Mouse (Mus musculus) CH12.LX (cell line): ENCODE measurements at regions not wholly inside any gene's neighbourhood (a gene's known extent, or its start where the extent isn't known, plus 50 kb on each side); places are given as distances from the start of the nearest gene placed in this dataset.

Source experiments
- DNase-seq: peaks from one replicate; pipeline ENCODE4 v3.0.0-alpha.2; 2013; ENCODE audit errors: extremely low read depth
- H3K27ac ChIP-seq: 2 replicates; pipeline ENCODE4 v1.5.1; 2012; ENCODE audit warnings: low read depth, mild to moderate bottlenecking, control low read depth, moderate library complexity; ENCODE audit not compliant: insufficient read depth
- H3K27me3 ChIP-seq: replicated peaks from 2 replicates; pipeline ENCODE3; 2012; ENCODE audit warnings: inconsistent platforms
- H3K36me3 ChIP-seq, 2 experiments: replicated peaks in 1 of 2; 2 replicates each; pipeline versions ENCODE3 to v1.6.1; 2012; ENCODE audit warnings: inconsistent platforms in 1 of 2, low read length in 1 of 2, mild to moderate bottlenecking in 1 of 2, mixed read lengths in 1 of 2, moderate library complexity in 1 of 2; ENCODE audit not compliant: control insufficient read depth in 1 of 2, insufficient read depth in 1 of 2
- H3K4me1 ChIP-seq, 2 experiments: 2 replicates each; pipeline ENCODE4 v1.6.1; 2012; ENCODE audit warnings: inconsistent platforms in 1 of 2, moderate library complexity in 1 of 2; ENCODE audit not compliant: insufficient read depth in 2 of 2, control insufficient read depth in 1 of 2
- H3K4me2 ChIP-seq: 2 replicates; pipeline ENCODE4 v1.6.1; 2012; ENCODE audit warnings: low read depth, mild to moderate bottlenecking, control low read depth; ENCODE audit not compliant: poor library complexity, insufficient read depth, severe bottlenecking
- H3K4me3 ChIP-seq, 3 experiments: fragments of 150-350 bp in 1 of 3; sonication (generic) in 1 of 3; replicated peaks in 1 of 3; 2 replicates each; pipeline versions ENCODE3 to v1.5.1; 2011 to 2012; ENCODE audit warnings: low read depth in 2 of 3, low read length in 2 of 3, mild to moderate bottlenecking in 2 of 3, moderate library complexity in 2 of 3, control low read depth in 1 of 3, improper control_type of control experiment in 1 of 3, inconsistent platforms in 1 of 3, mixed read lengths in 1 of 3; ENCODE audit not compliant: poor library complexity in 1 of 3
- H3K79me2 ChIP-seq: replicated peaks from 2 replicates; pipeline ENCODE4 v1.6.1; 2012; ENCODE audit warnings: mild to moderate bottlenecking, moderate library complexity; ENCODE audit not compliant: control insufficient read depth, poor library complexity, insufficient read depth, severe bottlenecking; ENCODE audit errors: extremely low read depth
- H3K9ac ChIP-seq: 2 replicates; pipeline ENCODE4 v1.6.1; 2012; ENCODE audit warnings: low read depth, mild to moderate bottlenecking, control low read depth, moderate library complexity; ENCODE audit not compliant: insufficient read depth
- H3K9me3 ChIP-seq: replicated peaks from 2 replicates; pipeline ENCODE3; 2012; ENCODE audit warnings: low read length, inconsistent platforms, mixed read lengths
- CHD2 ChIP-seq: IDR thresholded peaks from 2 replicates; pipeline ENCODE4 v1.6.1; 2011; ENCODE audit warnings: low read length, improper control_type of control experiment
- ELF1 ChIP-seq: IDR thresholded peaks from 2 replicates; pipeline ENCODE4 v1.6.1; 2014; ENCODE audit warnings: low read depth, mild to moderate bottlenecking, inconsistent platforms, low read length, improper control_type of control experiment
- EP300 ChIP-seq: IDR thresholded peaks from 2 replicates; pipeline ENCODE4 v1.6.1; 2011; ENCODE audit warnings: low read length, improper control_type of control experiment
- HCFC1 ChIP-seq: IDR thresholded peaks from 2 replicates; pipeline ENCODE4 v1.6.1; 2012; ENCODE audit warnings: low read depth, mild to moderate bottlenecking, inconsistent platforms, low read length, improper control_type of control experiment
- KAT2A ChIP-seq: IDR thresholded peaks from 2 replicates; pipeline ENCODE4 v1.6.1; 2012; ENCODE audit warnings: low read length, improper control_type of control experiment, inconsistent platforms; ENCODE audit not compliant: insufficient replicate concordance
- MAFK ChIP-seq: IDR thresholded peaks from 2 replicates; pipeline ENCODE4 v1.6.1; 2011; ENCODE audit warnings: low read length, improper control_type of control experiment; ENCODE audit not compliant: insufficient replicate concordance
- MAX ChIP-seq: IDR thresholded peaks from 2 replicates; pipeline ENCODE4 v1.6.1; 2011; ENCODE audit warnings: low read length, improper control_type of control experiment
- MAZ ChIP-seq: IDR thresholded peaks from 2 replicates; pipeline ENCODE4 v1.6.1; 2012; ENCODE audit warnings: low read depth, mild to moderate bottlenecking, inconsistent platforms, low read length, improper control_type of control experiment, moderate library complexity
- MEF2A ChIP-seq: IDR thresholded peaks from 2 replicates; pipeline ENCODE4 v1.6.1; 2014; ENCODE audit warnings: low read depth, mild to moderate bottlenecking, inconsistent platforms, low read length, improper control_type of control experiment, borderline replicate concordance
- PAX5 ChIP-seq: IDR thresholded peaks from 2 replicates; pipeline ENCODE4 v1.6.1; 2012; ENCODE audit warnings: low read length, inconsistent platforms, mixed read lengths
- POLR2A ChIP-seq: IDR thresholded peaks from 2 replicates; pipeline ENCODE4 v1.6.1; 2011; ENCODE audit warnings: low read depth, mild to moderate bottlenecking, improper control_type of control experiment, low read length
- POLR2AphosphoS2 ChIP-seq: IDR thresholded peaks from 2 replicates; pipeline ENCODE4 v1.6.1; 2011; ENCODE audit warnings: low read depth, low read length, improper control_type of control experiment
- RCOR1 ChIP-seq: conservative IDR thresholded peaks from 2 replicates; pipeline ENCODE4 v1.6.1; 2012; ENCODE audit warnings: low read depth, mild to moderate bottlenecking, inconsistent platforms, low read length, improper control_type of control experiment
- SIN3A ChIP-seq: IDR thresholded peaks from 2 replicates; pipeline ENCODE4 v1.6.1; 2012; ENCODE audit warnings: low read length, improper control_type of control experiment, inconsistent platforms
- SMC3 ChIP-seq: IDR thresholded peaks from 2 replicates; pipeline ENCODE4 v1.6.1; 2011; ENCODE audit warnings: low read depth, low read length, improper control_type of control experiment
- USF1 ChIP-seq: IDR thresholded peaks from 2 replicates; pipeline ENCODE4 v1.6.1; 2014; ENCODE audit warnings: low read depth, mild to moderate bottlenecking, inconsistent platforms, low read length, improper control_type of control experiment
- USF2 ChIP-seq: conservative IDR thresholded peaks from 2 replicates; pipeline ENCODE4 v1.6.1; 2011; ENCODE audit warnings: low read depth, low read length, improper control_type of control experiment
- ZC3H11A ChIP-seq: IDR thresholded peaks from 2 replicates; pipeline ENCODE4 v1.6.1; 2012; ENCODE audit warnings: low read depth, mild to moderate bottlenecking, inconsistent platforms, low read length, improper control_type of control experiment
- ZNF384 ChIP-seq: IDR thresholded peaks from 2 replicates; pipeline ENCODE4 v1.6.1; 2012; ENCODE audit warnings: low read depth, low read length, improper control_type of control experiment, inconsistent platforms
- dilution Hi-C: fragments of 300-500 bp; cut with MboI; formaldehyde crosslinking; loops from 2 replicates; pipeline ENCODE4 v1.14.3; 2020; ENCODE audit warnings: low sequenced_read_pairs; ENCODE audit not compliant: extremely low pct_unique_long_range_greater_than_20kb, extremely low pct_ligation_motif_present
- in situ Hi-C: fragments of 300-500 bp; cut with MboI; formaldehyde crosslinking; loops from 3 replicates; pipeline ENCODE4 v1.14.3; 2019; ENCODE audit warnings: low sequenced_read_pairs, low pct_ligation_motif_present, low pct_unique_long_range_greater_than_20kb, mixed read lengths

DNA sequence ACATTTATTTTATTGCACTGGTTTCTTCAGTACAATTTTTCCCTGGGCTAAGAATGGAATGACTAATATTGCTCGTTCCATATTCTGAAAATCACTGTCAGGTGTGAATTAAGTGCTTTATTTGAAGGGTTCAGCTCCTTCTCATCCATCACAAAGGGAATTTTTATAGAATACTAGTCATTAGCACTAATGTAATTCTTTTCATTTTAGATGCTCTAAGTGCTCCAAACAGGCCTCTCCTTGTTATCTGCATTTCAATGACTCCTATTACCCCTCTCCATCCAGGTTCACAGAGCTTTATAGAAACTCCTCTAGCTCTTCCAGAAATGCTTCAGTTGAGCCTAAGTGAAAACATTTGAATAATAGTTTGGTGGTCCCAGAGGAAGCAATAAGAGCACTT lies 431.5 kb upstream of the Sel1l start:
- in situ Hi-C loops, result no loop called here
- Histone ChIP-seq H3K27ac (no peak overlapping the region), H3K79me2 (no peaks in the 10 kb centered on the region), H3K4me2 (no peak overlapping the region), H3K4me1 (no peaks in the 10 kb centered on the region), H3K9me3 (no peaks in the 10 kb centered on the region), H3K9ac (no peak overlapping the region), H3K36me3 (no peaks in the 10 kb centered on the region), H3K27me3 (no peaks in the 10 kb centered on the region), H3K4me3 (no peak overlapping the region)
- TF ChIP-seq POLR2AphosphoS2, result no peak
- no peak for TF ChIP-seq USF2
- TF ChIP-seq USF1, result no peak
- DNase-seq, result no peak
- dilution Hi-C loops, result no loop called here

DNA sequence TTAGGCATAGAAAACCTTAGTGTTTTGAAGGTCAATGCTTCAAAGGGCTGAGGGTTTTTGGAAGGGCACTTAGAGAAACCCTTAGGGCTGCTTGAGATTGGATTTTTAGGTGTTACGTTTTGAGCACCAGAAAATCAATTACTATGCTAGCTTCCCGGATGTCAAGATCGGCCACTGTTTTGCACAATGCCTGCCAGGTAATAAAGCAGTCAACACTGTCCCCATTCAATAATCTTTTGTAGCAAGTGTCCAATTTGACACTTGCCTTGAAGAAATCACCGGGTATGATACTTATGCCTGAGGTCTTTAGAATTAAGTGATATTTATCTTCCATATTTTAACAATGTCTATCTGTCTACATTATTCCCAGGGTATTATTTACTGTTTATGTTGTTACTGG lies 403.0 kb upstream of the Sel1l start:
- Histone ChIP-seq H3K36me3 (no peaks in the 10 kb centered on the region), H3K9me3 (no peaks in the 10 kb centered on the region), H3K27me3 (no peaks in the 10 kb centered on the region), H3K4me1 (no peaks in the 10 kb centered on the region), H3K9ac (no peak overlapping the region), H3K27ac (no peak overlapping the region)
- TF ChIP-seq MAX, result no peak
- no peak for TF ChIP-seq PAX5
- TF ChIP-seq ZNF384, result no peak
- no peak for TF ChIP-seq RCOR1
- TF ChIP-seq POLR2AphosphoS2, result no peak
- no peak for TF ChIP-seq MEF2A
- no peak for TF ChIP-seq HCFC1
- TF ChIP-seq SIN3A, result no peak
- no peak for TF ChIP-seq POLR2A
- no peak for TF ChIP-seq SMC3
- TF ChIP-seq CHD2, result no peak
- TF ChIP-seq EP300, result no peak
- no peak for TF ChIP-seq MAZ
- TF ChIP-seq, all 38 proteins: peak for 0
- no peak for DNase-seq
- dilution Hi-C loops (no loop called here), in situ Hi-C loops (no loop called here)
- Histone ChIP-seq H3K4me3 (no peak overlapping the region), H3K79me2 (no peaks in the 10 kb centered on the region), H3K4me2 (no peak overlapping the region)

DNA sequence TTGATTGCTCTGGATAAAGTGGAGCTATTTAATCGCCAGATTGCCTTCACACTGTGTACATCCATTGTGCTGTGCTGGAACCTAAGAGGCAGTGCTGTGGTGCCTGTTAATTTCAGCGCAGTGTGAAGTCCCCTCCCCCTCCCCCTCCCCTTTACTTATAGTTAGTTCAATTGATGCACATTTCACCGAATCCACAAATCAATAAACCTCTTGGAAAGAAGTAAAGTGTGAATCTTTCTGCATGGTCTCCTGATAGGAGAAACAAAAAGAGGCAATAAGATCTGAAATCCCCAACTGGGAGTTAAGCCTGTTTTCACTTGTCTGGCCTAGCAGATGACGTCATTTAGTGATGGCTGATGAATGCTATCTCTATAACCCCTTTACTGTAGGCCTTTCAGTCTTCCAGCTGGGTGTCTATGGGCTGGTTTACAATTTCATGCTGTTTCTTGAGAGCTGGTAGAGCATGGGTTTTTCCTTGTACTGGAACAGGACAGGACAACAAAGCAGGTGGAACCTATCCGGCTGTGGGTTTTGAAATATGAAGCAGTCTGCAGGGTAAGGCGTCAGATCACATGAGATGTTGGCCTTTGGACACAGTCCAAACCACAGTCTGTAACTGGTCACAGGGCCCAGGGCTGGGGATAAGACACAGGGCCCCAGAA lies 398.0 kb upstream of the Sel1l start:
- no peak overlapping the region for H3K27ac ChIP-seq
- H3K9me3 ChIP-seq, result no peaks in the 10 kb centered on the region
- no peak overlapping the region for H3K9ac ChIP-seq
- H3K4me2 ChIP-seq, result no peak overlapping the region
- H3K4me3 ChIP-seq, result no peak overlapping the region
- no peaks in the 10 kb centered on the region for H3K79me2 ChIP-seq
- TF ChIP-seq MAFK (no peak), KAT2A (no peak), ELF1 (no peak), EP300 (no peak), ZC3H11A (no peak)
- TF ChIP-seq, all 38 proteins: peak for 0
- Histone ChIP-seq H3K4me1 (no peaks in the 10 kb centered on the region), H3K27me3 (no peaks in the 10 kb centered on the region), H3K36me3 (no peaks in the 10 kb centered on the region)
- dilution Hi-C loops, result no loop called here
- DNase-seq, result no peak
- in situ Hi-C loops, result no loop called here
